Mouse (Mus musculus) ovary, adult 18-20 months (tissue): ENCODE data around the gene Ccdc155.
A peak's percentile ranks its signal among the peaks of the same experiment; 100 is the strongest.
"Not testable (repeated sequence)": the region's sequence is repeated elsewhere in the genome, so short reads cannot be mapped to it uniquely, and the experiment has no call there.

Source experiments
- DNase-seq: peaks from one replicate; pipeline ENCODE4 v3.0.0; 2022; ENCODE audit warnings: low spot score, mixed read lengths

Ccdc155 gene

DNA sequence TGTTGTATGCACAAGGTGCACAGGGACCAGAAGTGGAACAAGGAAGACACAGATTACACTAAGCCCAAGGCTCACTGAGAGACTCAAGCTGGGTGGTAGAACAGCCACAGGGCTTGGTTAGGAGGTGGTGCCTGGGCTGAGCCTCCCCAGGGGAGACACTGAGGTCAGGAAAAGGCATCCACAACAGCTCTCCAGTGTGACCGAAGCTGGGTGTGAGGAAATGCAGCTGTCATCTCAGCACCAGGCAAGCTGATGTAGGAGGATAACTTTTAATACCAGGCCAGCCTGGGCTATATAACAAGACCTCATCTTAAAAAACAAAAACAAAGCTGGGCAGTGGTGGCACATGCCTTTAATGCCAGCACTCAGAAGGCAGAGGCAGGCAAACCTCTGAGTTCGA, 13.5 kb downstream of the Ccdc155 start:
- DNase-seq, result no peak

DNA sequence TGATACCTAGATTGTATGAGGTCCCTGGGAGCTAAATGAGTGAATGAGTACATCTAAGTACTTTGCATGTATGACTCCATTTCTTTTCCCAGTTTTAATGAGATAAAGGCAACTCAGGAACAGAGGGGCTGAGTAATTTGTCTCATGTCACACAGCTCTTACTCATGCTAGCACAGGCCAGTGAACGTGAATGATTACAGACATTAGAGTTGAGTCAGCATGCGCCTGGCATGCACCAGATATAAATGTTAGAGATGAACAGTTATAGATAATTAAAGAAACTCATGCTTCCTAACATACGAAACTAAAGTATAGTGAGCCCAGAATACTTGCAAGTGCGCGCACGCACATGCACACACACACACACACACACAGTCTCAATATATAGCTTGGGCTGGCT, 14.5 kb downstream of the Ccdc155 start:
- DNase-seq, result no peak

DNA sequence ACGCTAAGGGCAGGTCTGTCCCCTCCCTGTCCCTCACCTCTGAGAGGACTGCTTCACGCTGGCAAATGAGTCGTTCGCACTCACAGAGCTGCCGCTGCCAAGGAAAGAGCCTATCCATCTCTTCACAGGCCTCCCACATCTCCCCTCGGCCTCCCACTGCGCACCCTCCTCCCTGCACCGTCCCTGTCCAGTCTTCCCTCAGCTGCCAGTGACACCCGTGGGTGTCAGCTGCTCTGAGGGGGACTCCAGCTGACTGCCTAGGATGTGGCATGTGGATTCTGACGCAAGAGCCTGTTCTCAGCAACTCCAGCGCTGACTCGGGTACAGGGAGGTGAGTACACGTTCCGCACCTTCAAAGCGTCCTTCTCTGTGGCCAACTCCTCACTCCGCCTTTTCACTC, 15.1 kb downstream of the Ccdc155 start:
- no peak for DNase-seq

DNA sequence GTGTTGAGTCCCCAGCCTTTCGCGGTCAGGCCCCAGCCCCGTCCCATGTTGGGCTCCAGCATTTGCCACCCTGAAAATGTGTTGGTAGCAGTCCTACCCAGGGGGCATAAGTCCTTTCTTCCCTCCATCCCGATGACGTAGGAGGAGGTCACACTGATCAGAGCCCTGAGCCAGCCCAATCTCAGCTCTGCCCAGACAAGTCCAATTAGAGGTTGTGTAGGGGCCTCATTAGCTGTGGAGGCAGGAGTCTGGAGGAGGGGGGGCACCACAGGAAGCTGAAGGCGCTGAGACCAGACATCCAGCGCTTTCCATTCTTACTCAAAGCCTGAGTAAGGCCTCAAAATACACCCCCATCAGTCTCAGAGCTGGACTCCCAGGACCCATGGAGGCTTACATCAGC, 18.8 kb downstream of the Ccdc155 start:
- DNase-seq, result no peak

DNA sequence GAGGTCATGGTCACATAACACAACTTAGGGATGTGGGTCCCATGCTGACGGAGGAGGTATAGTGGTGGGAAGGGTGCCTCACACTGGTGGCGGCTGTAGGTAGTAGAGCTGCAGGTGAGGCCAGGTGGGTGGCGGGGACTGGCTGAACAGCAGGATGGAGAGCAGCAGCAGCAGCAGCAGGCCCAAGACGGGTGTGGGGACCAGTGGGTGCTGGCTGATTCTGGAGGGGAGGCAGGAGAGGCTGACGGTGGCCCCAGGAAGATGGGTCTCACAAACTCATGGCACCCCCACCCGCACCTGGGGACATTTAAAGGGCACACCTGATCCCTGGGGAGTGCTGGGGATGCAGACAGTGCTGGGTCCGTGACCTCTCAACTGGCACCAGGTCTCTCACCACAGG, 21.0 kb downstream of the Ccdc155 start:
- no peak for DNase-seq

DNA sequence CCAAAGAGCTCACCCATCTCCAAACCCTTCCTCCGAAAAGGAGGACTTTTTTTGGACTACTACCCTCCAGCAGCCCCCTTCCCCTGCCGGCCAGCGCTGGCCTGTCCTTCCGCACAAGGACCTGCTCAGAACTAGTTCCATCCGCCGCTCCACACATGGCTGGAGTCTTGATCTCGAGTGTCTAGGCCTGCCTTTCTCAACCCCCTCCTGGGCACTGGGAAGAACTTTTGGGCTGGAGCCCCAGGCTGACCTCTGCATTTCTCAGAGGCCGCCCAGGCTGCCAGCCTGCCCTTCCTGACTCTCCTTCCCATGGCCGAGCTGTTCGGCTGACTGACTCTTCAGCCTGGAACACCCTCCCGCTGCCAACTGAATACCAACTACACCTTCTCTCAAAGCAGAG, 22.1 kb downstream of the Ccdc155 start:
- DNase-seq, result no peak

DNA sequence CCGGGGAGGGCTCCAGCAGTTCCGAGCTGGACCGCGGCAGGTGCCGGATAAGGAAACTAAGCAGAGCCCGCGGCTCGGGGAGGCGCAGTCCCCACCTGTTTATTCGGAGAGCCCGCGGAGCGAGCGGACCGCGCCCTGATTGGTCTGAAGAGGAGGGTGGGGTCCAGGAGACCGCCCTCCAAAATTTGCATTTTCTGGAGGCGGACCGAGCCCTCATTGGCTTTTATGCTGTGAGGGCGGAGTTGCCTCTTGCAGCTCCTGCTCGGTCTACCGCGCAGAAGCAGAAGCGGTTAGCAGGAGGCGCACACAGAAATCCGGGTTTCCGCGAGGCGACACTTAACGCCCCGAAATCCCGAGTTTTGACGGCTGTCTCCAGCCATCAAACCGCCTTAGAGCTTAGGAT, 22.5 kb downstream of the Ccdc155 start:
- DNase-seq, result peak; percentile 82

DNA sequence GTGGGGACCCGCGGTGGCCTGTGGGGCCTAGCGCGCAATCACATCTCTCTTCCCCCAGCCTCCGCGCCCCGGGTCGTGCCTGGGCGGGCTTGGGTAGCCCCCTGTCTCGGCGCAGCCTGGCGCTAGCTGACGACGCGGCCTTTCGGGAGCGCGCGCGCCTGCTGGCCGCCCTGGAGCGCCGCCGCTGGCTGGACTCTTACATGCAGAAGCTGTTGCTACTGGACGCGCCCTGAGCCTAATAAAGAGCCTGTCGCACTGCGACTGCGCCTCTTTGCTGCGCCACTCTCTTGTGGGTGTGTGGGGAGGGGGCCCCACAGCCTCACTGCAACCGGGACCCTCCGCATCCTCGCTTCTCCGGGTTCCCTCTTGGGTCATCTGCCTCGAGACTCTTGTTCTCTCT, 23.2 kb downstream of the Ccdc155 start:
- DNase-seq, result no peak

DNA sequence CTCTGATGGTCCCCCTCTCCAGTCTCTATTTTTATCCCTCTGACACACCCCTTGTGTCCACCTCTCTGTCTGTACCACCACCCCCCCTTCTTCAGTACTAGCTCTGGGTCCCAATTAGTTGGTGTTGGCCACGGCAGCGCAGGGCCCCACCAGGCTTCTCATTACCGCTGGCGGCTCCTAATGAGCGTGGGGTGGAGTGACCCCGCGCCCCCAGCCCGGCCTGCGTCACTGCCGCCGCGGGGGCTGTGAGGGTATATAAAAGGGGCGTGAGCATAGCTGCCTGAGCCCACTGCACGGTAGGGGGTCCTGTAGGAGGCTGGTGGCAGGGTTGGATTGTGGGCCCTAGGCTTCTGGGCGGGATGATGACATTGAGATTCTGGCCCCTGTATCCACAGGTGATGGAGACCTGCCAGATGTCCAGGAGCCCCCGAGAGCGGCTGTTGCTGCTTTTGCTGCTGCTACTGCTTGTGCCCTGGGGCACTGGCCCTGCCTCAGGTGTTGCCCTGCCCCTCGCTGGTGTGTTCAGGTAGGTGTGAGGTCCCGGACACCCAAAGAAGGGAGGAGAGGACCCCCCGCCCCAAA, 23.7 kb downstream of the Ccdc155 start, which contains the start of gene Pth2:
Gene Pth2 (plus strand): TSS at position 100 of the 582 bp plus-strand sequence.
- DNase-seq, result no peak

DNA sequence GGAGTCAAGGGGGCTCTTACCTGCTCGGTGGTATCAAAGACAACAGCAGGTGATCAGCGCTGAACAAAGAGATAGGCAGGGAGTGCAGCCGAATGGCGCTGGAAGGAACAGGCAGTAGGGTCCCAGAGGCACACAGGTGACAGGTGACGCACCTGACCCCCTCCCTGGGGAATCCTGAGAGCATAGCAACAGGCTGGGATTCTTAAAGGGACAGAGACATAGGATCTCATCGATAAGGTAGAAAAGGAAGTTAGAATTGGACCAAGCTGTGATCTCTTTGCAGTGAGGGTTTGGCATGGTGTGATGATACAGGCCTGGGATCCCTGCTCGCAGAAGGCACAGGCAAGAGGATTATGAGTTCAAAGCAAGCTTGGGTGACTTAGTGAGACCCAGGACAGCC, 25.2 kb downstream of the Ccdc155 start, which contains the start of gene Gfy:
Gene Gfy (minus strand): TSS at position 101 of the 400 bp plus-strand sequence.
- no peak for DNase-seq

DNA sequence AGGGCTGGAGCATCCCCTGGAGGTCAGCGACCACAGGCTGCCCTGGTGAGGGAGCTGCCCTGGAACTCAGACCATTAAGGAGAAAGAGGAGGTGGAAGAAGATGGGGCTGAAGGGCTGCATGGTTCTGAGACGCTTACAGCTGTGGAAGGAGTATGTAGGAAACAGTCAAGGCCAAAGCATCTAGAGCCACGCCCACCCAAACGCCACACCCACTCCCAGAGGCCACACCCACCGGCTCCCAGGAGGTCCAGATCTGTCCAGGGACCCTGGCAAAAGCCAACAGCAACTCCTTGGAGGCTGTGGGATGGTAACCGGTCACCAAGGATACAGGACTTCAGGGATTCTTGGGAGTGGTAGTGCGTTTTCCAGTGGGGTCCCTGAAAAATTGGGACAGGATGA, 26.1 kb downstream of the Ccdc155 start:
- no peak for DNase-seq

DNA sequence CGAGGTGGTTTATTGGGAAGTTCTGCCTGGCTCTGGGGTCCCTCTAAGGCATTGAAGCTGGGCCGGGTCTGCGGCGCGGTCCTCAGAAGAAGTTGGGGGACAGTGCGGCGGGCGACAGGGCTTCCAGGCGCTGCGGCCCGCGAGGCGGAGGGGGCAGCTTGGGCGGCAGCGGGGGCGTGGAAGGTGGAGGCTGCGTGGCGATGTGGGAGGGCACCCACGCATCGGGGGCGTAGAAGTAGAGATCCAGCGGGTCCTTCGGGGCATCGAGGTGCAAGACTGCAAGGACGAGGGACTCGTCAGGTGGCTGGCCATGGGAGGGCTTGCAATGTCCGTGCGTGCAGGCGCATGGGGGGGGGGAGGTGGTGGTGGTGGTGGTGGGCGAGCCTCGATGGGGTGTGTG, 28.3 kb downstream of the Ccdc155 start:
- DNase-seq, result no peak

DNA sequence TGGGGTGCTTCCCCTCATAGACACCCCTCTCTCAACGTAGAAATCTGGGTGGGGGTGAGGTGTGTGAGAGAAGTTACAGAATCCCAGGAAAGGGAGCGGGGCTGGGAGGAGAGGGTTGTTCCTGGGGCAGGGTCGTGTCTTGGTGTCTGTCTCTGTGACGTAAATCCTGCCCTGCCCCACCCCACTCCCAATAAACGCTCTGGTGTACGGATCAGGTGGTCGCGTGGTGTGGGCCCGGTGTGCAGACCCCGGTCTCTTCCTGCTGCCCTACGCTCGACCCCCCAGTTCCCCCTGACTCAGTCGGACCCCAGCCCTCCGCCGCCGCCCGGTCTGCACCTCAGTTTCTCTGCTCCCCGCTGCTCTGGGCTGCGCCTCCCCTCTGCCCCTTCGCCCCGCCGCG, 28.8 kb downstream of the Ccdc155 start:
- DNase-seq, result no peak

DNA sequence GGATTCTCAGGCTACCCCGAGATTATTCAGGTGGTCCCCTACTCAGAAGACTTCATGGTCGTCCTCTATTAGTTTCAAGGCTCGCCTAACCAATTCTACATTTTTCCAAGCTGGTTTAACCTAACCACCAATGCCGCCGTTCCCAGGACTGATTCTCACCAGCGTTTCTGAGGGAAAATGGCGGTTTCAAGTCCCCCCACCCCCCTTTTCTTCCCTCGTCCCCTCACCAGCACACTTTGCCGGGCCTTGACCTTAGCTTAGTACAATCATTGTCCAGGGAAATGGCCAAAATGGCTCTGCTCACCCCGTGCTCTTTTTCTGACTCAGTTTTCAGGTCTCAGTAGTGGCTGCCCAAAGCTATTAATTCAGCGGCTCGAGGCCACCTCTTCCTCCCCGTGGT, 29.3 kb downstream of the Ccdc155 start:
- DNase-seq, result no peak

DNA sequence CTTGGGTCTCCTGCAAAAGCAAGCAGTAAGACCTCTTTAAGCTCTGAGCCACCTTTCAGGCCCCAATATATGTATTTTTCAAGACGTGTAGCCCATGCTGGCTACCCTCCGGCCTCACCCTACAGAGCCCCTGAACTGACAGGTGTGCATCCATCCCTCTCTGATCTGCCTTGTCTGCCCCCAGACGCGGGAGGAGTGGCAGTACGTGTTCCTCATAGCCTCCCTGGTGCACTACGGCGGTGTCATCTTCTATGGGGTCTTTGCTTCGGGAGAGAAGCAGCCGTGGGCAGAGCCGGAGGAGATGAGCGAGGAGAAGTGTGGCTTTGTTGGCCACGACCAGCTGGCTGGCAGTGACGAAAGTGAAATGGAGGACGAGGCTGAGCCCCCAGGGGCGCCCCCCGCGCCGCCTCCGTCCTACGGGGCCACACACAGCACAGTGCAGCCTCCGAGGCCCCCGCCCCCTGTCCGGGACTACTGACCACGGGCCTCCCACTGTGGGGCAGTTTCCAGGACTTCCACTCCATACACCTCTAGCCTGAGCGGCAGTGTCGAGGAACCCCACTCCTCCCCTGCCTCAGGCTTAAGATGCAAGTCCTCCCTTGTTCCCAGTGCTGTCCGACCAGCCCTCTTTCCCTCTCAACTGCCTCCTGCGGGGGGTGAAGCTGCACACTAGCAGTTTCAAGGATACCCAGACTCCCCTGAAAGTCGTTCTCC, 30.0 kb downstream of the Ccdc155 start:
- DNase-seq, result no peak

DNA sequence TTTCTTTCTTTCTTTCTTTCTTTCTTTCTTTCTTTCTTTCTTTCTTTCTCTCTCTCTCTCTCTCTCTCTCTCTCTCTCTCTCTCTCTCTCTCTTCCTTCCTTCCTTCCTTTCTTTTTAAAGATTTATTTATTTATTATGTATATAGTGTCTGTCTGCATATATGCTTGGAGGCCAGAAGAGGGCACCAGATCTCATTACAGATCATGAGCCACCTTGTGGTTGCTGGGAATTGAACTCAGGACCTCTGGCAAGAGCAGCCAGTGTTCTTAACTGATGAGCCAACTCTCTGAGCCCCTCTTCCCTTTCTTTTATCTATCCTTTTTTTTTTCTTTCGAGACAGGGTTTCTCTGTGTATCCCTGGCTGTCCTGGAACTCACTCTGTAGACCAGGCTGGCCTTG, 30.9 kb downstream of the Ccdc155 start:
- DNase-seq, result not testable (repeated sequence)

DNA sequence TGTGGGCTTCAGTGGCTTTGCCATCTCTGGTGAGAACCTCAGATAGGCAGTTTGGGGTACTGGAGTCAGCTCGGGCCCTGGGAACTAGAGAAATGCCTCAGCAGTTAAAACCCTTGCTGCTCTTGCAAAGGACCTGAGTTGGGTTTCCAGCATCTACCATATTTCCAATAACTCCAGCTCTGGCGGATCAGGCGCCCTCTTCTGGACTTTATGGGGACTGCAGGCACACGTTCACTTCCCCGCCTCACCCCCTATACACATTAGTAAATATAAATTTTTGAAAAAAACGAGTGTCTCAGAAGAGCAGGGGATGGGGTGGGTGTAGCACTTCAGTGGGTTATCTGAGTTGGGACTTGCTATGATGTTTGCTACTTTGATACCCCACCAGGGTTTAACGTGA, 31.7 kb downstream of the Ccdc155 start:
- no peak for DNase-seq

DNA sequence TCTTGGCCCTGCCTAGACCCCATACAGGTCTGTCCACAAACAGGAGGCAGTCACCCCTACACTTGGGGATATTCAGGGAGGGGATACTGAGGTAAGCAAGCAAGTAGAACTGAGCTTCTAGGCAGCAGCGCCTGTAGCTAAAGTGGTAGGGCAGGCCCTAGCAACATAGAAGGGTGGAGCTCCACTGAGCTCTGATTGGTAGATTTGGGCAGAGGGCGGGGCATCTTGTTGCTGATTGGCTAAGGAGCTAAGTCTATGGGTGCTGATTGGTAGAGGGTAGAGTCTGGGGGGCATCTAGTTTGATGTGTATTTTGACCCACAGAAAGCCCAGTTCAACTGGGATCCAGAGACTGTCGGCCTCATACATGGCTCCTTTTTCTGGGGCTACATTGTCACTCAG, 35.2 kb downstream of the Ccdc155 start:
- no peak for DNase-seq

DNA sequence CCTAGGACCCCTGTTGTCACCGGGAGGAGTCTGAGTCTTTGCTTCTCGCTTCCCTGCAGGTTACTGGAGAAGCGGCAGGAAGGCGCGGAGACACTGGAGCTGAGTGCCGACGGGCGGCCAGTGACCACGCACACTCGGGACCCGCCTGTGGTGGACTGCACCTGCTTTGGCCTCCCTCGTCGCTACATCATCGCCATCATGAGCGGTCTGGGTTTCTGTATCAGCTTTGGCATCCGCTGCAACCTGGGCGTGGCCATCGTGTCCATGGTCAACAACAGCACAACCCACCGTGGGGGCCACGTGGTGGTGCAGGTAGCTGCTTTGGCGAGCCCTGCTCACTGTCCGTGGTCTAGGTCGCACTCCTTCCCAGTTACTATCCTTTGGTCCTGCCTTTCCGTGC, 36.0 kb downstream of the Ccdc155 start:
- no peak for DNase-seq

DNA sequence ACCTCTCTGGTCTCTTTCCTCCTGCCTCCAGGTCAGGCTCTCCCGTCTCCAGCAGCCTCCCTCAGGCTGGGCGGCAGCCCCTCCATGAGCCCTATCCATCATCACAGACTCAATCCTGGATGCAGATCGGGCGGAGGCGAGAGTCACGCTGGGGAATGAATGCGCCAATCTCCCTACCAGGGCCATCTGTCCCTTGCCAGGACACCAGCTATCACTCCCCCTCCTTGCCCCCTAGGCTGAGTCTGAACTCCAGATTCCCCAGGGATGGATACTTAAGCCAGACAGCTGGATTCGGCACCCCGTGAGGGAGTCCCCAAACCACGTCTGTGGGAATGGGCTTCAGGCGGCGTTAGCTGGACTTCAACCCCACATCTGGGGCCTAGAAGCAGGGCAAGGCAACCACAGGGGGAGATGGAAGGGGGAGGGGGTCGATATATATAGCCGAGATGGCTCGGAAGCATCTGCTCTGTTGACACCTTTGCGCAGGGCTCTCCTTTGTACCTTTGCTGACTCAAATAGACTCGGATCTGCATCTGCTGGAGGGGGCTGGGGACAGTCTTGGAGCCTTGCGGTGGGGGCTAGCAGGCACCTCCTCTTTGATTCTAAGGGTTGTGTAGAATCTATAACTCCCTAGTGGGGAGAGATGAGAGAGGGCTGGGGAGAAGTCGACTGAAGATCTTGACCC, 36.8 kb downstream of the Ccdc155 start:
- no peak for DNase-seq

DNA sequence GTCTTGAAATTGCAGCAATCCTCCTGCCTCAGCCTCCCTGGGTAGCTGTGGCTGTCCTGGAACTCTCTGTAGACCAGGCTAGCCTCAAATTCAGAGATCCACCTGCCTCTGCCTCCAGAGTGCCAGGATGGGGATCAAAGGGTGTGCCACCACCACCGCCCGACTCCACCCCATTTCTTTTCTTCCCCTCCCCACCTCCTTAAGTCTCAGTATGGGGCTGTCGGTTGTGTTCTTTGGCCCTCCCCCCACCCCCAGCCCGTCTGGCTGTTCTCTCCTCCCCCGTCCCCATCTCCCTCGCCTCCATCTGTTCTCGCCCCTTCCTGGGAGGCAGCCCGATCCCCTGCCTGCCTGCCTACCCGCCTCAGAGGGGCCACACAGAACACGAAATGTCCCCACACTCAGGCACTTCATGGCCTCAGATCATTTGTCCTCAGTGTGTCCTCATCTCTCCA, 37.7 kb downstream of the Ccdc155 start:
- DNase-seq, result no peak

DNA sequence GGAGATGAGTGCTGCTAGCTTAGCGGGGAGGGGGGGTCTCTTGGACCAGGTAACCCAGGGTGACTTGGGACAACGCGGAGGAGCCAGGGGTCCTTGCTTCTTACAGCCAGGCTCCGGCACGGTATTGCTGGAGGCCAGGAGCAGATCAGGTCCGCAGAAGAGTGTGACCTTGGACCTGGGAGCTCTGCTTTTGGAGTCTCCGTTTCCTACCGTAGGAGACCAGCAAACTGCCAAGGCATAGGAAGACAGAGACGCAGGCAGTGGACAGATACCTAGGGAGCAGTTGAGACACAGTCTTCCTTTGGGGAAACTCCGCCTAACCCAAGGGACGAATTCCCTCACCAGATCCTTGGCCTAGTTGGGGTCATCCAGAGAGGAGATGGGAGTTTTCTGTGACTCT, 39.0 kb downstream of the Ccdc155 start:
- DNase-seq, result no peak

DNA sequence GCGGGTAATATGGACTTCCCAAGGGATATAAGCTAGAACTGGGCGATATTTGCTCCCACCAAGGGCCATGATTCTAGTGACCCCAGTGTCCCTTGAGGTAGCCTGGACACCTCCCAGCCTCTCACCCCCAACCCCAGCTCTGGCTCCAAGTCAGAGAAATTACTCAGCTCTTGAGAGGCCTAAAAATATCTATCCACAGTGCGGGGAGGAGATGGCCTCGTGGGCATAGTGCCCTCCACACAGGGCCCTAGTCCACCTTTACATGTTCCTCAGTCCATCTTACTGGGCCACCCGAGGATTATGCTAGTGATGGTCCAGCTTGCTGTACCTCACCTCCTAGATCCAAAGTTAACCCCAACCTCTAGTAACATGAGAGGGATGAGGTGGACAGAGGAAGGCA, 39.9 kb downstream of the Ccdc155 start:
- DNase-seq, result no peak
